Mouse (Mus musculus) spleen, postnatal 4 days (tissue): ENCODE data around the gene Sec31a.

Source experiments
- DNase-seq, 2 experiments: peaks; one replicate each; pipeline ENCODE4 v3.0.0; 2022; ENCODE audit warnings: low spot score in 2 of 2

Sec31a gene

DNA sequence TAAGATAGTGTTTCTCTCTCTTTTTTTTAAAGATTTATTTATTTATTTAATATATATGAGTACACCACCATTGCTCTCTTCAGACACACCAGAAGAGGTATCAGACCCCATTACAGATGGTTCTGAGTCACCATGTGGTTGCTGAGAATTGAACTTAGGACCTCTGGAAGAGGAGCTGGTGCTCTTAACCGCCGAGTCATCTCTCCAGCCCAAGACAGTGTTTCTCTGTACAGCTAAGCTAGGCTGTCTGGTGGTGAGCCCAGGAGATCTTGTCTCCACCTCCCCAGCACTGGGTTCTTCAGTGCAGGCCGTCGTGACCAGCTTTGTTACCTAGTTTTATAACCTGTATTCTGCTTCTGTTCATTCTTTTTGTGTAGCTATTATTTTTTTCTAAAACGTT is 5.8 kb downstream of the Sec31a start:
- DNase-seq = no peak

DNA sequence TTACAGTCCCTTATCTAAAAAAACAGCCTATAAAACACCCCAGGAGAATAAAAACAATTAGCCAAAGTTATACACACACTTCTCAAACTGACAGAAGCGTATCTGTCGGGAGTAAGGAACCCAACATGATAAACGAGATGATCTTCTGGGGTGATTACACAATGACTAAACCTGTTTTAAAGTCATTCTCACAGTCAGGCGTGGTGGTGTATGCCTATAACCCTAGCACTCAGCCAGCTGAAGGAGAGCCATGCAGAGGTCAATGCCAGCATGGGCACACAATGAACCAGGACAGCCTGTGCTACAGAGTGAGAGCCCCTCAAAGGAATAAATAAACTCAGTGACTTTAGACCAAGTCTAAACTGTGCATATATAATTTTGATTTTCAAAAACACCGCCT is 7.5 kb downstream of the Sec31a start:
- no peak for DNase-seq

DNA sequence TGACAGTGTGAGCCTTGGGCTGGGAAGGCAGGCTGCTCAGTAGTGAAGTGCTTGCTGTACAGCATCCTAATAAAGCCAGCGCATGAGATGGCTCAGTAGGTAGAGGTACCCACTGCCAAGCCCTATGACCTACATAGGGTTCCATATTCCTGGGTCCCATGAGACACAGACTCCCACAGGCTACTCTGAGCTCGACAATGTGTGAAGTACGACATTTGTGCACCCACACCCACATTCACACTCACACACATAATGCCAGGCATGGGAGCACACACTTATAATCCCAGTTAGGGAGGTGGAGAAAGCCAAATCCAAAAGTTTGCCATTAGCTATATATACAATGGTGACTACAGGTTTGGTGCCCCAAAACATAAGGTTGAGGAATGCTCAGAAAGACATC is 19.3 kb downstream of the Sec31a start:
- DNase-seq = no peak

DNA sequence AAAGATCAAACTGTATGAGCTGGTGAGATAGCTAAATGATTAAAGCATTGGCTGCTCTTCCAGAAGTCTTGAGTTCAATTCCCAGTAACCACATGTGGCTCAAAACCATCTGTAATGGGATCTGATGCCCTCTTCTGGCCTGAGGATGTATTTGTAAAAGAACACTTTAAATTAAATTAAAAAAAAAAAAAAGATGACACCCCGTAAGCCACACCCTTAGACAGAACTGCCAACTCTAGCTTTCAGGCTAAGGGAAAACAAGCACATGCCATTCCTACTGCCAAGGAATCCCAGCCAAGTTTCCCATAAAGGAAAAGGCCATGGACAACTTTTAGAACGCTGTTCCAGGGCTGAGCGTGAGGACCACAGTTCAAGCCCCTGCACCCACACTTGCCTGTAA is 22.4 kb downstream of the Sec31a start:
- no peak for DNase-seq

DNA sequence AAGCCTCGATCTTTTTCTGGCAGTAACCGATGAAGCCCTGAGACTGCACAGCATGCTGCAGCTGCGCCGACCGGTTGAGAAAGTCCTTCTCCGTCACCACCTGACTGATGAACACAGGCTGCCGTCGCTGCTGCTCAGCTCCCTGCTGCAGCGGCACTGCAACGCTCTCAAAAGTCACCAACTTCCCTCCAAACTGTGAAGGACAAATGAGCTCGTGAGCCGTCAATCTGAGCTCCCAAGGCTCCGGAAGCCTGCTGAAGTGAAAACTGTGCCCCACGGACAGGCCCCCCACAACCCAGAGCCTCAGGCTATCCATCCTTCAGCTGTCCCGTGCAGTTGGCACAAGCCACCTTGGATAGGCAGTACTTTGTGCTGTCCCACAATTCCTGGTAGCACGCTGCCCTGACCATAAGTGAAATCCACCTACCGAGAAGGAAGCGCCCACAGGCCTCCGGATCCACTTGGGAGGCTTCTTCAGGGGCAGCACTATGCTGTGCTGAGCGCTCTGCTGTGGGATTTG is 23.5 kb downstream of the Sec31a start:
- no peak for DNase-seq

DNA sequence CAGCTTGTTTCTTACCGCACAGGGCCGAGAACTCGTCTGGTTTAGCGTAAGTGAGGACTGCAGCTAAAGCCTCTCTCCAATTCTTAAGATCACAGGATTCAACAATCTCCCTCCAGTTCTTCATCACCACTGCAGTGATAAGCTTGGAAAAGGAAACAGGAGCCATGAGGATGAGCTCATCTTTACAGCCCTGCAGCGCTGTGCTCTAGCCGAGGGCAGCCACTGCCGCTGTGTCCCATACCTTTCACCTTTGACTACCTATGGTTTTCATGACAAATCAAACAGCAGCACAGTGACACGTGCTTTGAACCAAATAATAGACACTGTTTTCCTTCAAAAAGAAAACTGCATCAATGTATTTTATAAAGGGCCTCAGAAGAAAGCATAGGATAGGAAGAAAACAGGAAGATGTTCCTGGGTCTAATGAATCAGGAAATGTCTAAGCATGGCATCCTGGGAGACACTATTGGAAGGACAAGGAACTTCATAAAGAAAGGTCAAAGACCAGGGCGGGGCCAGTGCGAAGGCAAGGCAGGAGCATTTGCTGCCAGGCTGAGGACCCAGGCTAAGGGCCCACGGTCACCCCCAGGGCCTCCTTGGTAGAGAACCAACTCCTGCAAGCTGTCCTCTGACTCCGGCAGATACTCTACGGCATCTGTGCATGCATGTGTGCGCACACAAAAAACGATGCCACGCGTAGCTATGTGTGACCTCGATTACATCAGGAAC is 32.1 kb downstream of the Sec31a start:
- DNase-seq = no peak

DNA sequence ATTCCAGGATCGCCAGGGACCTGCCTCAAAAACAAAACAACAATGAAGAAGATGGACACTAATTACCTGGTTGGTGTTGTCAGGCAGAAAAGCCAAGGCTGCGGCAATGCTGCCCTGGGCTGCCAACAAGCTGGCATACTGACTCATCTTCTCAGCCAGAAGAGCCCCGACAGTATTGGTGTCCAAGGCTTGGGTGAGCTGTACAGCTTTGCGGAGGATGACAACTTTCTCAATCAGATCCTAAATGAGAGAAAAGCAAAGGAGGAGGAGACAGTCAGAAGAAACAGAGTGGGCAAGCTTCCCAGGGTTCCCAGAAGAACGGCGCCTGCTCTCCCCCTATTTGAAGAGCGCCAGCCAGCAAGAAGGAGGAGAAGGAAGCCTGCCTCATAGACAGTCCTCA is 34.9 kb downstream of the Sec31a start:
- no peak for DNase-seq

DNA sequence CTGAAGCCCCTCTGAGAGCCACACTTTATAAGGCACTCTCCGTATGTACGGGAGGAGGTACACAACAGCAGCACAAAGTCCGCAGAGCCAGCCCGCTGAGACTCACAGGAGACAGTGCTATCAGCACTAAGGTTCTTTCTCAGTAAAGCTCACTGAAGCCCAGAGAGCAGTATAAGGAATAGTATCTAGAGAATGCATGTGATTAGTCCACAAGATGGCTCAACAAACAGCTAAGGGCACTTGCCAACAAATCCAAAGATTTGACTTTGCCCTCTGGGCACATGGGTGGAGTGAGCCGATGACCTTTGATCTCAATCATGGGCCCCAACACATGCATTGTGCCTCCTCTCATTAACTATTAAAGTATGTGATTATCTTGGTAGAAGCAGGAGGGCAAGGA is 35.8 kb downstream of the Sec31a start:
- DNase-seq = no peak

DNA sequence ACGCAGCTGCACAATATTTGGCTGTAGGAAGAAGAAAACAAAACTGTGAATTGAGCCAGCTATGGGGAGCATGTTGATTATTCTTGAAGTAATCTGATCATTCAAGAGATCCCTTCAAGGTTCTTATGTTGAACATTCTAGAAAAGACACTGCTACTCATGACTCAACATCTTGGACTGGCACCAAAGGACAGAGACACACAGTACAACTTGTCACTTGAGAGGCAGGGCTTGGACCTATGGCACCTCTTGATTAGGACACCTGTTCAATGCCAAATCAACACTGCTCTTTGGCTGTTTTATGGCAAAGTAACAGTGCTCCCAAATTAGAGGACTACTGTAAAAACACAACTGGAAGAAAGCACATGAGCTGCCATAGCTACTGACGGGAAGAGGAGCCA is 37.1 kb downstream of the Sec31a start:
- no peak for DNase-seq

DNA sequence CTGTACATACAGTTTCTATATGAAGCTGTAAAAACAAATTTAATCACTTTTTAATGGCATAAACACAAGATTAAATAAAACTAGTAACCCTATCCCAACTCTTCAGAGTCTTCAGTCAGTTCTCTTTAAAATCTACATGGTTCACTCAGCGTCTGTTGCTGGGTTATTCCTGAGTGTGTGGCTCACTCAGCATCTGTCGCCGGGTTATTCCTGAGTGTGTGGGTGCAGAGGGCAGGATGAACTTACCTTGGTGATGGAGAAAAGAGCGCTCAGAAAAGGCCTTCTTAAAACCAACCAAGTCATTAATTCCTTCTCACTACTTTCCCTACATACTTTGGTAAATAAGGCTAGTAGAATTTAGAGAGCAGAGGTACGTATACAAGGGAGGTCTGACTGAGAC is 37.8 kb downstream of the Sec31a start:
- DNase-seq = no peak

DNA sequence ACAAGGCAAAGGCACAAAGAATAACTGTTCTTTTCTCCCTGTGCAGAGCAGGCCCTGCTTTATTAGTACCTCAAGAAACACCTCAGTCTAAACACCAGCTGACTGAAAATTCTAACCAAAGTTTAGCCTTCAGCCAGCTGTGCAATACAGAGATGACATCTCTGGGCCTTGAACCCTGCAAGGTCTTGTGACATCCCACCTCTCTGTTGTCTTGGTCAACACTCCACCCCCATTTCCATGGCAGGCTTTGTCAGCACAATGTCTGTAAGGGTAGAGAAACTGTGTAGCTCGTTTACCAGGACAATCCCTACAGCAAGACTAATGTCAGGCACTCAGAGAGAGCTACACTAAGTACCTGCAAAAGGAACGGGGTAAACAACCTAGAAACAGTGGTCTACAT is 38.7 kb downstream of the Sec31a start:
- DNase-seq = no peak

DNA sequence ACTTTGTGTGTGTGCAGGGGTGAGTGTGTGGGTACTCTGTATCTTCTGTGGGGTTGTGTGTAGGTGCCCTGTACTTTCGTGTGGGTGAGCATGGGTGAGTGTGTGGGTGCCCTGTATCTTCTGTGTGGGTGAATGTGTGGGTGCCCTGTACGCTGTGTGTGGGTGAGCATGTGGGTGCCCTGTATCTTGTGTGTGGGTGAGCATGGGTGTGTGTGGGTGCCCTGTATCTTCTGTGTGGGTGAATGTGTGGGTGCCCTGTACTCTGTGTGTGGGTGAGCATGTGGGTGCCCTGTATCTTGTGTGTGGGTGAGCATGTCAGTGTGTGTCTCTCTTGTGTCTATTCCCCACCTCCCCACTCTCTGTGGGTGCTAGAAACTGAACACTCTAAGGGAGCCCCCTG is 41.3 kb downstream of the Sec31a start:
- no peak for DNase-seq

DNA sequence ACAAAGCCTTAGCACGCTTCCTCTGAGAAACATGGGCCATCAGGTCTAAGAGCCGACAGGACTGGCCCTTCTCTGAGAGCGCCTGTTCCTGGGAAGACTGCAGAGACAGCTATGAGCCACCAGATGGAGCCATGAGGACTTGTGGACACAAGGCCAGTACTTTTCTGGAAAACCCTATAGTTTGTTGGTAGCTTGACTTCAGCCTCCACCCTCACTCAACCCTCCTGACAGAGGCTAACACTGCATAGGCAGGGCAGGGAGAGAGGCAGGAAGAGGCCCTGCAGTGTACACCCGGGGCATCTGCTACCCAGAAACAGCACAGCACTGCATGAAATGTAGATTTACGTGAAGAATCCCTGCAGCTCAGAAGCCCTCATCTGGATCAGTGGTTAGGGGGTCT is 42.1 kb downstream of the Sec31a start:
- peak in 1 of 2 experiments; percentile 26 for DNase-seq

DNA sequence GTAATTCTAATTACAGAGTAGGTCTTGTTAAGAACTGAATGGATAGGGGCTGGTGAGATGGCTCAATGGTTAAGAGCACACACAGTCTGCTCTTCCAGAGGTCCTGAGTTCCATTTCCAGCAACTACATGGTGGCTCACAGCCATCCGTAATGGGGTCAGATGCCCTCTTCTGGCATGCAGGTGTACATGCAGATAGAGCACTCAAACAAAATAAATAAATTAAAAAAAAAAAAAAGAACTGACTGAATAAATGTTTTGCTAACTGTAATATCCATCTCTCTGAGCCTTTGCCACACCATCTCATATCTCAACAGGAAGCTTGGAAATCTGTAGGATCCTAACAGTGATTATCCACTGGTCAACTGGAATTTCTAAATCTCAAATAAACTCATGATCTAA is 45.1 kb downstream of the Sec31a start:
- DNase-seq = no peak

DNA sequence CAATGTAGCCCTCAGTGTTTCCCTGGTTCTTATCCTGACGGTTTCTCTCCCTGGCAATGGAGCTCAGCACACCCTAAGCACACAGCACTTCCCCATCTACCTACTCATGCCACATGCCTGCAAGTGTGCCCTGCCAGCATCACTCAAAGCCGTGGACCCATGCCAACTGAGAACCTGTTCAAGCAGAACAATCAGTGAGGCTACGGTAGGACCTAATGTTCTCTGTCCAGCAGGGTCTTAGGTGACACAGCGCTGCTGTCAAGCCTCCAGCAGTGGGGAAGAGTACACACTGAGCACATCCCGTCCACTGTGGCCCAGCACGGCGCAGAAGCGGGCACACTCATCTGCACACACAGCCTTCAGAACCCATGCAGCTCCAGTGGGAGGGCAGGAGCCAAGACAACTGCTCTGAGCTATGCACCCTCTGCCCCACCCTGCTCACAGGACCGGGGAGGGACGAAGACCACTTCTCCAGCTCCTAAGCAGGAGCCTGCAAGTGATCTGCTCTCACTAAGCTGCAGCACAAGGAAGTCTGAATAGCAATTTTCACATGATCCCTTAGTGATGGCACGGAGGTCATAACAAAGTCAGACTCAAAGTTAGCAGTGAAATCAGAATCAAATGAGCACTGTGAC is 46.1 kb downstream of the Sec31a start:
- DNase-seq = no peak

DNA sequence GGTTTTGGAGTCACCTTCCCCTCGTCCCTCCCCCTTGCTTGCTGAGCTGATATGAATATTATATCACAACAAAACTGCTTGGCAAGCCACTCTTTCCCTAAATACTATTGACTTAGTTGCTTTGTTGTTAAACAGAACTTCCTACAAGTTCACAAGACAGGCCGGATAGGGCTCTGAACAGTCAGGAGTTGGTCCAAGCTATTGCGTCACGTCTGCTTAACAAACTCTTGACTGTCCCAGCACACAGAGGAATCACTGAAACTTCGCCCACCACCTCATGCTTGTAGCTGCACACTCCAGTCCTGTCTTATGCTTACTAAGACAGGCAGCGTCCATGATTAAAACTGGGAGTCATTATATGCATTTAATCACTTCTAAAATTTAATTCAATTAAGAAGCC is 46.9 kb downstream of the Sec31a start:
- no peak for DNase-seq

DNA sequence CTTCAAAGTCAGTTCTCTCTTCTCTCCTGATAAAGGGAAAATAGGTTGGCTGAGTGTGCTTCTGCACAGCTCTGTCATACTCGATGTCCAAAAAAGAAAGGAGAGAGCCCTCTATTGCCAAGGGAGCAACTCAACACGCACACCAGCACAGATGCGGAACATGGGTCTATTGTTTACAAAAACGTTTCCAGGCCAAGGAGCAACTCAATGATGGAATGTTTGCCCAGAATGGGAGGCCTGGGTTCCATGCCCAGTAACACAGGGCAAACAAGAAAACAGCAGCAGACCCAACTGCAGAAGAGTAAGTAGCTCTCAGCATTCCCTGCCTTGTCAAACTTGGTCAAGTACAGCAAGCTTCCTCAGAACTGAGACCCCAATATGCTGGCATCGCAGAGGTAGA is 47.5 kb downstream of the Sec31a start:
- no peak for DNase-seq

DNA sequence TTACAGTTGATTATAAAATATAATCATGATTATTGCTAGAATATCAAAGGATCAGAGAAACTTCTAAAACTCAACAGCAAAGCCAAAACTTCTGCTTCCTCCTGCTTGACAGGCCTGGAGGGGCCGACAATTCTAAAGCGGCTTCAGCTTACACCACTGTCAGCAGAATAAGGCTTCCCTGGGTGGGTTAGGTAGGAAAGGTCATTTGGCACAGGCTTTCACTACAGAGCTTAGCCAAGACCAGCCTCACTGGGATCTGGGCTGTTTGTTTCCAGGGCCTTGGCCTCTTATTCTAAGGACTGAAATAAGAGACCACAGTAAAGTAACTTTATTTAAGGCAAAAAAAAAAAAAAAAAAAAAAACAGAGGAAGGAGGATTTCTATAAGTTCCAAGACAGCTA is 49.0 kb downstream of the Sec31a start:
- DNase-seq = no peak

DNA sequence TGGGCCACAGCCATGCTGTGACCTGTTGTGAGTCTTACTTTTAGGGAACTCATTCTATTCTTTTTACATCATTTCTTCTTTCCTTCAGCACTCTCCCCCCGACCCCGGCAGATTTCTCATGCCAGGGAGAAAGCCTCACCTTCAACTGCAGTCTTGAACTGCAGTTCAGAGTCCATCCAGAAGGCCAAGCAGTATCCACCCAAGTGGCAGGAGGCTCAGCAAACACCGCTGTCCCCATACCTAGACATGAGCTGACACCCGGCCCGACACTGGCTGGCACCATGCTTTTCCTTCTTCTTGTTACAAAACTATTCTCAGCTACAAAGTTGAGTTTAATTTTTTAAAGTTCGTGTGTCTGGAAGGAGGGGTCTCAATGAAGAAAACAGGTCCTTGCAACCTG is 55.7 kb downstream of the Sec31a start:
- DNase-seq = no peak

DNA sequence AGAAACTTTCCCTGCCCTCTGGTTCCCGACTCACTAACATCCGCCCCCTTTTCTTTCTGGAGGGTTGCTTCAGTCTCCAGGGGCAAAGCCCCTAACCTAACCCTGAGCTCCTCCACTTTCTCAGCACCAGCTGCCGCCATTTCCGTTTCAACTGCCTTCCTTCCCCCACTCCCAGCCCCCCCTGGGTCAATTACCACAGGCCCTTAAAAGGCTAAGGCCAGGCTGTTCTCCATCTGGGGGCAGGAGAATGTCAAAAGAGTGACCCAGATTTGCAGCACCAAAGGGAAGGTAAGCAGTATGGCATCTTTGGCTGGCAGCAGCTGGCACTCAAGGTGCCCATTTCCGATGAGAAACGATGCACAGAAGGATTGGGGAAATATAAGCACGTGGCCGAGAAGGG is 57.7 kb downstream of the Sec31a start:
- DNase-seq = no peak

DNA sequence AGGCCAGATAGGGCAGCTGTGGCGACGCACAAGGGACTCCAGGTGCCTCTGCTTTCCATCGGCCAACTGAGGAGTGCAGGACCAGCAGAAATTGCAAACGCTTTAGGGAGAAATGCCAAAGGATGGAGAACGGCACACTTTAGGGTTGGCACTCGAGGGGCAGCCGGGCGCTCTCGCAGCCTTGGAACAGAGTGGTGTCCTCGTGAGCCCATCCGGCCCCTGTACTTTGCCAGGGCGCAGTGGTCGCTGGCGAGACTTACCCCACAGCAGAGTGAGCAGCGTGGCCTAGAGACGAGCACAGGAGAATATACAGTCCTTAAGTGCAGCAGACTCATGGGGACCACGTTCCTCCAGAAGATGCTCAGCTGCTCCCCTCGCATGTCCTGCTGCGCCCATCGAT is 61.4 kb downstream of the Sec31a start:
- no peak for DNase-seq

DNA sequence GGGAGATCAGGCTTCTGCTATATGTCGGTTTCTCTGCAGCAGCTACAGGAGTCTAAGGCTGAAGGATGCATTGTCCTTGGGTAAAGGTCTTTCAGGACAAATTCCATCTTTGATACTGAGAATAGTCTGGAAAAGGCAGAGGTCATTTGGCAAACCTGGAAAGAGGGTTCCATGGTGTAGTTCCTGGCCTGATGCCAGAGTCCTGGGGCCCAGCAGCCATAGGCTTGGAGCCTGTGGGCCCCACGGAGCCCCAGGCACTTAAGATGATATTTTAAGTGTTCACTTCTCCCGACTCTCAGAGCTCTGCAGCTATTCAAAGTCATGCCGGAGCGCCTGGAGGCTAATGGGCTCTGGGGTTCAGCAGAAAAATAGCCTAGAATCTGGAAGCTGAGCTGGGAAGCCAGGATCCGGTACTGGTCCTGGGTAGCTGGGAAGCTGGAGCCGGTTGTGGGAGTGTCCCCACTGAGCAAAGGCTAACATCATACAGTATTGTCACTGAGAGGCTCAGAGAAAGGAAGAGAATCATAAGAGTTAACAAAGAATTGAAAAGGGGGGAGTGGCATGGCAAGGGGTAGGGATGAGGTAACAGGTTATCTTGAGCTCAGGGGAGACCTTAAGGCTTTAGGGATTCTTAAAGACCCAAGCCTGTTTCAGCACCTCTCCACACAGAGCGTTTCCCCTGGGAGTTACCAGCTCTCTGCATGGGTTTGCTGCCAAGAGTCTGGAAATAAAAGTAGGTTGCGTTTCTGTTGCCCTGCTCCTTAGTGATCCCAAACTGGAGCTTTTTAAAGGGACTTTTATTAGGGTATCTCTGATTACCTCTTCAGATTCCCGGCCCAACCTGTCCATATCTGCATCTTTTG is 62.8 kb downstream of the Sec31a start:
- DNase-seq = no peak
